ENCODE assay signal across 8 mouse cellular contexts in genomic region chr9:62825791-62826393, GRCm38 (mm10). TPM values are rescaled to one million over a fixed set of nuclear protein-coding genes. Genes with fewer than 3 reads are reported as not detected.
DNase-seq lines count a peak whose midpoint lies in the region; ATAC-seq and TF ChIP-seq lines count a peak whose summit lies in the region.

No protein-coding gene starts in this region.

- peak; percentile 39 for DNase-seq in CD4-positive helper T cell, adult 2 months (ENCODE audit: low read depth, low spot score)
- DNase-seq in midbrain, embryonic 10.5 days (ENCODE audit: low spot score) = peak; percentile 69
- no peak for DNase-seq in frontal cortex, postnatal 36 days (ENCODE audit: low spot score in 2 of 2)
- no peak for DNase-seq in ovary, postnatal 14 days (ENCODE audit: low spot score)
- no peak for DNase-seq in ovary, adult 18-20 months (ENCODE audit: low spot score)

- H3K4me3 ChIP-seq in ES-Bruce4 (ENCODE audit: low read depth, low read length) = peak overlapping the region; percentile 48
- H3K4me3 ChIP-seq in forebrain, embryonic 15.5 days = no peak overlapping the region
- H3K4me3 ChIP-seq in midbrain, embryonic 10.5 days = peak overlapping the region; percentile 26

- H3K4me1 ChIP-seq in ES-Bruce4 (ENCODE audit: control insufficient read depth, insufficient read depth, low read length) = peaks cover 4% of the 10 kb centered on the region
- peaks cover 12% of the 10 kb centered on the region for H3K4me1 ChIP-seq in forebrain, embryonic 15.5 days
- H3K4me1 ChIP-seq in midbrain, embryonic 10.5 days = peaks cover 52% of the 10 kb centered on the region

- TF ChIP-seq EP300 in ES-Bruce4 (IDR thresholded peaks at IDR 0.05; ENCODE audit: insufficient read depth, low read depth, low read length) = 0 out of 2 replicates have a peak, but pooled peaks have one; percentile 11

- no peaks in the 10 kb centered on the region for H3K36me3 ChIP-seq in ES-Bruce4 (ENCODE audit: control insufficient read depth, insufficient read depth, low read length, poor library complexity, severe bottlenecking)
- no peaks in the 10 kb centered on the region for H3K36me3 ChIP-seq in forebrain, embryonic 15.5 days
- no peaks in the 10 kb centered on the region for H3K36me3 ChIP-seq in midbrain, embryonic 10.5 days

- peak overlapping the region; percentile 96 for H3K27ac ChIP-seq in ES-Bruce4 (ENCODE audit: insufficient read depth, low read length)
- H3K27ac ChIP-seq in forebrain, embryonic 15.5 days (replicated peaks) = peak overlapping the region; percentile 28; the same call in 1 of the 2 replicates
- peak overlapping the region; percentile 87 for H3K27ac ChIP-seq in midbrain, embryonic 10.5 days (replicated peaks)

- no peaks in the 10 kb centered on the region for H3K9me3 ChIP-seq in ES-Bruce4 (replicated peaks; ENCODE audit: control insufficient read depth, insufficient read depth, low read length, poor library complexity, severe bottlenecking)
- H3K9me3 ChIP-seq in forebrain, embryonic 15.5 days = no peaks in the 10 kb centered on the region
- no peaks in the 10 kb centered on the region for H3K9me3 ChIP-seq in midbrain, embryonic 10.5 days (replicated peaks)

- no peak for ATAC-seq in forebrain, embryonic 15.5 days (replicated peaks)
- ATAC-seq in inflammation-experienced regulatory T-cells, adult 6 months = no peak

- peak overlapping the region; percentile 60 for H3K9ac ChIP-seq in ES-Bruce4 (ENCODE audit: low read depth, poor library complexity, severe bottlenecking)
- no peak overlapping the region for H3K9ac ChIP-seq in forebrain, embryonic 15.5 days (replicated peaks)

- peak; percentile 50 for TF ChIP-seq POLR2A in ES-Bruce4 (IDR thresholded peaks at IDR 0.05; ENCODE audit: insufficient read depth, low read length)

- 3% methylated on average over 9 of the region's 9 CpGs for WGBS in forebrain, embryonic 15.5 days
- 4% methylated on average over 9 of the region's 9 CpGs for WGBS in midbrain, embryonic 10.5 days

- no peaks in the 10 kb centered on the region for H3K27me3 ChIP-seq in ES-Bruce4 (ENCODE audit: control insufficient read depth, insufficient read depth, low read length, poor library complexity, severe bottlenecking)
- no peaks in the 10 kb centered on the region for H3K27me3 ChIP-seq in forebrain, embryonic 15.5 days
- H3K27me3 ChIP-seq in midbrain, embryonic 10.5 days (ENCODE audit: low read depth, poor library complexity, severe bottlenecking) = no peaks in the 10 kb centered on the region

- no peak overlapping the region for H3K4me2 ChIP-seq in forebrain, embryonic 15.5 days (replicated peaks)

- no peak for TF ChIP-seq CTCF in ES-Bruce4 (IDR thresholded peaks at IDR 0.05; ENCODE audit: low read depth, low read length)

RNA-seq across cellular contexts. Expression of gene Cln6, which starts 12.7 kb away (rescaled TPM):
- polyA plus RNA-seq in ES-Bruce4 (2011; ENCODE audit: insufficient read depth, insufficient read length, low read depth, missing spikeins) = 91.1 and 93.8 TPM in 2 replicates
- 5.4 and 5.9 TPM in 2 replicates for polyA plus RNA-seq in forebrain, embryonic 15.5 days (2015; fragmentation: Nextera tagmentation; extraction: Ambion mirVana)
- 10.2 and 13.3 TPM in 2 replicates for polyA plus RNA-seq in midbrain, embryonic 10.5 days (2016; fragmentation: Nextera tagmentation; extraction: Ambion mirVana)
- polyA plus RNA-seq in inflammation-experienced regulatory T-cells, adult 6 months (2017; shearing (Covaris generic)) = 1 to 10 TPM; 7.2 to 9.9 (median 9.7) TPM

RNA-seq across cellular contexts. Expression of gene Fem1b, which starts 14.2 kb away (rescaled TPM):
- polyA plus RNA-seq in ES-Bruce4 (2011; ENCODE audit: insufficient read depth, insufficient read length, low read depth, missing spikeins) = 189 and 201 TPM in 2 replicates
- 44.1 and 49.0 TPM in 2 replicates for polyA plus RNA-seq in forebrain, embryonic 15.5 days (2015; fragmentation: Nextera tagmentation; extraction: Ambion mirVana)
- polyA plus RNA-seq in midbrain, embryonic 10.5 days (2016; fragmentation: Nextera tagmentation; extraction: Ambion mirVana) = 34.5 and 41.0 TPM in 2 replicates
- 1 to 10 TPM; 3.8 to 4.1 (median 4.1) TPM for polyA plus RNA-seq in inflammation-experienced regulatory T-cells, adult 6 months (2017; shearing (Covaris generic))

RNA-seq across cellular contexts. Expression of gene Calml4, which starts 32.0 kb away (rescaled TPM):
- polyA plus RNA-seq in ES-Bruce4 (2011; ENCODE audit: insufficient read depth, insufficient read length, low read depth, missing spikeins) = 11.7 and 16.7 TPM in 2 replicates
- 6.3 and 12.5 TPM in 2 replicates for polyA plus RNA-seq in forebrain, embryonic 15.5 days (2015; fragmentation: Nextera tagmentation; extraction: Ambion mirVana)
- polyA plus RNA-seq in midbrain, embryonic 10.5 days (2016; fragmentation: Nextera tagmentation; extraction: Ambion mirVana) = 0.36 and 0.60 TPM in 2 replicates
- polyA plus RNA-seq in inflammation-experienced regulatory T-cells, adult 6 months (2017; shearing (Covaris generic)) = under 1 TPM in 1 of 3 experiments, not detected in 2; 0.47 TPM

Comparison
In these comparisons a context has a peak if more than half of its experiments do, and no peak if none do; other contexts are left out.
1. DNase-seq: peak in CD4-positive helper T cell, adult 2 months (single experiment) and midbrain, embryonic 10.5 days (single experiment); none in frontal cortex, postnatal 36 days (0 of 2), ovary, postnatal 14 days (single experiment) and ovary, adult 18-20 months (single experiment).
2. H3K27ac ChIP-seq: peak in every context shown above with its lines; median percentile 96 in ES-Bruce4; 87 in midbrain, embryonic 10.5 days; 28 in forebrain, embryonic 15.5 days.